Mouse (Mus musculus): ENCODE results near the gene P3h1. TPM values are rescaled to one million over a fixed set of nuclear protein-coding genes. Genes with fewer than 3 reads are reported as not detected.

Gene P3h1
- polyA plus RNA-seq, 1 experiment from 2014 or later = 15.5 TPM

DNA sequence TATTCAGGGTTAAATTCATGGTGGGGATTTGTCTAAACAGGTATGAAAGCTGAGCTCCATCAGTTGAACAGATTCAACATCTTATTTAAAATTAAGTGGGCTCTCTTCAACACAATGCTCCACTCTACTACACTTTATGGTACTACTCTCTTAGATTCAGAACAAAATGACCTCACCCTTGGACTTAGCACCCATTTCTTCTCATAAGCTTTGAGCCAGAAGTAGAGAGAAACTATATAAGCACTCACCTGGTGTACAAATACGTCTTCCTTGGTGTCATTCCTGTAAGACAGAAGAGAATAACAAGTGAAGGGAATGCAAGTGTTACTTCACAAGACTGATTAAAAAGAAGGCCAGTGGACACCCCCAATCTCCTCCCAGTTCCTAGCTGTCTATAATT is 52.1 kb downstream of the P3h1 start:
- Histone ChIP-seq H3K9me3 (ENCODE audit: control insufficient read depth, low read length) (no peaks in the 10 kb centered on the region), H3K36me3 (ENCODE audit: control insufficient read depth, insufficient read depth, low read length) (peaks cover 30% of the 10 kb centered on the region)
- ATAC-seq (ENCODE audit: low FRiP score) = no peak

DNA sequence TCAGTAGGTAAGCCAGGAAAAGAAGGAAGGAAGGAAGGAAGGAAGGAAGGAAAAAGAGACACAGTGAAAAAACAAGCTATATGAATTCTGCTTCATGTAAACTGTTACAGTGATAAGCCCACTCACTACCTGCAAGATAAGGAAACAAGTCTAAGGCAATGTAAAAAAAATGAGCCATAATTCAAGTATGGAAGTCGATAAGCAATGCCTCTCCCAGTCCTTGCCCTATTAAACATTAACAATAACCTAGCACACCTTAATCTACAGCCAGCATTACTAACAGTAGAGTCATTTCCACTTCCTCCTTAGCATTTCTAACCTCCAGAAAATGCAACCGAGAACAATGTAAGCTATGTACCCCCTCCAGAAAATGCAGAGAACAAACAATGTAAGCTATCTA is 52.6 kb downstream of the P3h1 start:
- DNase-seq (ENCODE audit: low spot score, missing footprints) = no peak
- no peaks in the 10 kb centered on the region for H3K9me3 ChIP-seq (ENCODE audit: control insufficient read depth, low read length)
- no peak for ATAC-seq (ENCODE audit: low FRiP score)
- no peak overlapping the region for H3K27ac ChIP-seq (ENCODE audit: low read depth, low read length)
- H3K4me2 ChIP-seq = no peak overlapping the region
- 88% methylated on average over 2 of the region's 2 CpGs for WGBS
- H3K36me3 ChIP-seq (ENCODE audit: control insufficient read depth, insufficient read depth, low read length) = peaks cover 30% of the 10 kb centered on the region
- H3K4me1 ChIP-seq (ENCODE audit: control insufficient read depth, insufficient read depth, low read length) = 0 out of 2 replicates have a peak, but pooled peaks cover 2% of the 10 kb centered on the region
- no peak overlapping the region for H3K9ac ChIP-seq (ENCODE audit: low read length)
- H3K27me3 ChIP-seq (ENCODE audit: control insufficient read depth, insufficient read depth, low read length) = no peaks in the 10 kb centered on the region
- no peak overlapping the region for H3K4me3 ChIP-seq (ENCODE audit: low read depth, low read length)

More for the DNA sequence above, 52.1 kb downstream of the P3h1 start:
- Histone ChIP-seq H3K27ac (ENCODE audit: low read depth, low read length) (no peak overlapping the region), H3K4me2 (no peak overlapping the region), H3K27me3 (ENCODE audit: control insufficient read depth, insufficient read depth, low read length) (no peaks in the 10 kb centered on the region), H3K9ac (ENCODE audit: low read length) (no peak overlapping the region), H3K4me1 (ENCODE audit: control insufficient read depth, insufficient read depth, low read length) (0 out of 2 replicates have a peak, but pooled peaks cover 2% of the 10 kb centered on the region), H3K4me3 (ENCODE audit: low read depth, low read length) (no peak overlapping the region)
- 88% methylated on average over 1 of the region's 1 CpGs for WGBS
- DNase-seq (ENCODE audit: low spot score, missing footprints) = no peak

DNA sequence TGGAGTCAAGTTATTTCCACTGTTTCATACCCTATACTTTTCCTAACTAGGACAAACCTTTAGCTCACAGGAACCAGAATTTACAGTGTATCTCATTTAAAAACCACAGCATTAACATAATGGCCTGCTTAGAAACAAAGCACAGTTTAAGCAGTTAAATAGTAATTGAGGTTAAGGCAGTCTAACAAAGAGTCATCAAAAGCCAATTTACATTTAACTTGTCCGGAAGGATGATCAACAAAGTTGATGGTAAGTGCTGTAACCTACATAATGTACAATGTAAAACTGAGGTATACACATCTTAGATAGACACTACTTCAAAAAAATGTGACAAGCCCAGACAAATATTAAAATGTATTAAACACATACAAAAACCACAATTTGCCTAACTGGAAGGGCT is 59.2 kb downstream of the P3h1 start:
- Histone ChIP-seq H3K27me3 (ENCODE audit: control insufficient read depth, insufficient read depth, low read length) (no peaks in the 10 kb centered on the region), H3K4me2 (peak overlapping the region; percentile 89), H3K9me3 (ENCODE audit: control insufficient read depth, low read length) (no peaks in the 10 kb centered on the region), H3K9ac (ENCODE audit: low read length) (peak overlapping the region; percentile 89; the same call in 1 of the 2 replicates), H3K27ac (ENCODE audit: low read depth, low read length) (no peak overlapping the region), H3K4me1 (ENCODE audit: control insufficient read depth, insufficient read depth, low read length) (peaks cover 15% of the 10 kb centered on the region), H3K36me3 (ENCODE audit: control insufficient read depth, insufficient read depth, low read length) (0 out of 2 replicates have a peak, but pooled peaks cover 3% of the 10 kb centered on the region), H3K4me3 (ENCODE audit: low read depth, low read length) (peak overlapping the region; percentile 94)
- DNase-seq (ENCODE audit: low spot score, missing footprints) (no peak), ATAC-seq (ENCODE audit: low FRiP score) (no peak)
- WGBS = 96% methylated on average over 1 of the region's 1 CpGs

DNA sequence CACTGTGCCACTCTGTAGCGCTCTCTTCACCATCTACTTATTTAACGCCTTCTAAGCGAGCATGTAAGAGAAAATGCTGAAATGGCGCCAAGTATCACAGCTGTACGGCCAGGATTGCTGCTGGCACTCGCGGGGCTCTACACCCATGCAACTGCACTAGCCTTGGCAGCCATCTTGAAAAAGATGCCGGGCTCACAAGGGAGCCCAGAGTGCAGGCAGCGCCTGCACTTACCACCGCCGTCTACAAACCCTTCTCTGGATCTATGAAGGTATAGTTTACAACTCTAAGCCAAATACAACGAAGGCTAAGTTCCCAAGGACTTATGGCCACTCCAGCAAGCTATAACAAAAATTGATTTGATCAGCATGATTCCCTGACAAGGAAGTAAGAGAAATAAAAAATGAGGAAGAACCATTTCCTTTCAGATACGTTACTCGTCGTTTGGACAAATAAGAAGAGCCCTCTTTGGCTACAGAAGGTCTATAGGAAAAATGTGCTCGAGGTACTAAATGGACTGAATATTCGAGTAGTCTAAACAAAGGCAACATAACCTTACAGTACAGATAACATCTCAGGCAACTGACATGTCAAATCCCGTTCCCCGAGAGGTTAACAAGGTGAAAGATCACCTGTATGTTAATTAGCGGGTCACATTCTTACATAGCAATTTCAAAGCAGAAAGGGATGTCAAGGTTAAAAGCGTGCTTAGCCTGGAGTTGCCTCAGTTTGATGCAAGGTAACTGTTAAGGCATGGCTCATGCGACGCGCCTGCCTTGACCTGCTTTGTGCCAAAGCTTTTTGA is 60.3 kb downstream of the P3h1 start:
- Histone ChIP-seq H3K9ac (ENCODE audit: low read length) (peak overlapping the region; percentile 89), H3K36me3 (ENCODE audit: control insufficient read depth, insufficient read depth, low read length) (0 out of 2 replicates have a peak, but pooled peaks cover 3% of the 10 kb centered on the region), H3K27ac (ENCODE audit: low read depth, low read length) (no peak overlapping the region), H3K27me3 (ENCODE audit: control insufficient read depth, insufficient read depth, low read length) (no peaks in the 10 kb centered on the region), H3K4me1 (ENCODE audit: control insufficient read depth, insufficient read depth, low read length) (peaks cover 13% of the 10 kb centered on the region), H3K4me3 (ENCODE audit: low read depth, low read length) (peak overlapping the region; percentile 94), H3K9me3 (ENCODE audit: control insufficient read depth, low read length) (no peaks in the 10 kb centered on the region), H3K4me2 (peak overlapping the region; percentile 89)
- ATAC-seq (ENCODE audit: low FRiP score) (no peak), DNase-seq (ENCODE audit: low spot score, missing footprints) (peak; percentile 92)
- WGBS = 3% methylated on average over 24 of the region's 24 CpGs

DNA sequence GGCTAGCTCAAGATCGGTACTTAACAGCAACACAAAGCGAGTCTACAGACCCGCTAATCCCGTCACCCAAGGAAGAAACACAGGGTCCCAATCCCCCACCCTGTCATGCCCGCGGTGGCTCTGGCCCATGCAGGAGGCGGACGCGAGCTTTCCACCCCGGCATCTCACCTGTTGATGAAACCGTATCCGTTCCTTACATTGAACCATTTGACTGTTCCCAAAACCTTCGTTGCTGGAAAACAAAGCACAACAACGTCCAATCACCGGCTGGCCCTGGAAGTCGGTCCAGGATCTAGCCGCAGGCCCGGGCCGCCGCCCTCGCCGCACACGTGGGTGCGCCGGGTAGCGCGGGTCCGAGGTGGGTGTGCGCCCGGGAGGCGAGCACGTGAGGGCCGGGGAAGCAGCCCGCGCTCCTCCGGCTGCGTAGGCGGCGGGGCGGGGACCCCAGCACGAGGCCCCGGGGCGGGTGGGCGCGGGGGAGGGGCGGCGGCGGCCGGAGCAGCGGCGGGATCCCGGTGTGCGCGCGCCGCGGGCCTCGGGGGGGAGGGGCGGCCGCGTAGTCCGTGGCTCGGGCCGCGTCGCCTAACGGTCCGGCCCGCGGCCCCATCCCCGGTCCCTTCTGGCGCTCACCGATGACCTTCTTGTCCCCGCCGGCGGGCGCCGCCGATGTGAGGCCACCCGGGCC is 61.0 kb downstream of the P3h1 start:
- H3K36me3 ChIP-seq (ENCODE audit: control insufficient read depth, insufficient read depth, low read length) = 0 out of 2 replicates have a peak, but pooled peaks cover 2% of the 10 kb centered on the region
- H3K4me1 ChIP-seq (ENCODE audit: control insufficient read depth, insufficient read depth, low read length) = peaks cover 13% of the 10 kb centered on the region
- H3K9me3 ChIP-seq (ENCODE audit: control insufficient read depth, low read length) = no peaks in the 10 kb centered on the region
- WGBS = 1% methylated on average over 69 of the region's 80 CpGs
- peak; percentile 93 for DNase-seq (ENCODE audit: low spot score, missing footprints)
- peak overlapping the region; percentile 89 for H3K4me2 ChIP-seq
- peak overlapping the region; percentile 89 for H3K9ac ChIP-seq (ENCODE audit: low read length)
- no peaks in the 10 kb centered on the region for H3K27me3 ChIP-seq (ENCODE audit: control insufficient read depth, insufficient read depth, low read length)
- H3K4me3 ChIP-seq (ENCODE audit: low read depth, low read length) = peak overlapping the region; percentile 94
- ATAC-seq (ENCODE audit: low FRiP score) = peak; percentile 58
- peak overlapping the region; percentile 84 for H3K27ac ChIP-seq (ENCODE audit: low read depth, low read length)

DNA sequence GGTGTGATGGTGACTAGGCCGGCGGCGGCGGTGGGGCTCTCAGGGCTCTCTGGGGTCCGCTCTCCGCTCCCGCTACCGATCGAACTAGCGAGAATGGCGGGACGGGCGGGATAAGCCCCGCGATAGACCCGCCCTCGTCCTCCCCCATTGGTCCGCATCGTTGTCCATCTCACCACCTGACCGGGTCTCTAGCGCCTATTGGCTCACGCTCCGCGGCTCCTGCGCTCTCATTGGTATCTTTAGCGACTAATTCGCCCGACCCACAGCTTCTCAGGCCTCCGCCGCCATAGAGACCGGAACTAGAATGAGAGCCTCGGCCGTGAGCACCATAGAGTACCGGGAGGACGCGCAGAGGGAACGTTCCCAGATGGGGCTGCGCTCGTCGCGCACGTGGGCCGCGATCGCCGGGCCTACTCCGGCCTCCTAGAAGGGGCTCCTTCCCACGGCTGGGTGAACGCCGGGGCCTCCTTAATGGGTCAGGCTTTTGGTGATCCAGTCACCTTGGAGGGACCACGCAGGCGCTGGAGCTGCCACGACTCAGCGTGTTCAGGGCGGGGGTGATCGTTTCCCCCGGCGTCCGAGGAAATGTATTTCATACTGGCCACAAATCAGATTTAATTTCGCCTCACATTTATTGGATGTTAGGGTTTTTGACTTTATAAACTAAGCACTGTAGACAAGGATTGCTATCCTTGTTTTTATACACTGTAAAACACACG is 61.9 kb downstream of the P3h1 start, which contains the start of gene Ybx1:
Ybx1 (minus strand) TSS at position 190 of the 719 bp plus-strand sequence.
- Histone ChIP-seq H3K36me3 (ENCODE audit: control insufficient read depth, insufficient read depth, low read length) (no peaks in the 10 kb centered on the region), H3K4me3 (ENCODE audit: low read depth, low read length) (peak within 1 kb of the TSS; percentile 94), H3K4me2 (peak within 1 kb of the TSS; percentile 89), H3K4me1 (ENCODE audit: control insufficient read depth, insufficient read depth, low read length) (peaks cover 13% of the 10 kb centered on the region), H3K9ac (ENCODE audit: low read length) (peak within 1 kb of the TSS; percentile 89), H3K27ac (ENCODE audit: low read depth, low read length) (peak within 1 kb of the TSS; percentile 84), H3K9me3 (ENCODE audit: control insufficient read depth, low read length) (no peaks in the 10 kb centered on the region), H3K27me3 (ENCODE audit: control insufficient read depth, insufficient read depth, low read length) (no peaks in the 10 kb centered on the region)
- peak; percentile 99 for ATAC-seq (ENCODE audit: low FRiP score)
- peak; percentile 100 for DNase-seq (ENCODE audit: low spot score, missing footprints)
- under 1% methylated on average over 61 of the region's 61 CpGs for WGBS

DNA sequence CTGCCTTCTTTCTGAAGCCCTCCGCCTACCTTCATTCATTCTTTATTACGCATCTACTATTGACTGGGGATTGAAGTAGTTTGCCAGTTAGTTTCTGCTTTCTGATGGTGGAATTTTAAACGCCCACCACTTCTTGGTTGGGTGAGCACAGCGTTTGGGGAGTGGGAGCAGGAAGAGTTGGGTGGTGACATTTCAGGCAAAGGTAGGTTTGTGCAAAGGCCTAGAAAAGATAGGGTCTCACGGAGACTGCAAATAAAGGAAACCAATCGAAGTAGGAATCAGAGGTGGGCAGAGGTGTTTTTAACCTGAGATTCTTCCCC is 62.4 kb downstream of the P3h1 start:
- ATAC-seq (ENCODE audit: low FRiP score) (no peak), DNase-seq (ENCODE audit: low spot score, missing footprints) (no peak)
- 9% methylated on average over 6 of the region's 6 CpGs for WGBS
- Histone ChIP-seq H3K27ac (ENCODE audit: low read depth, low read length) (peak overlapping the region; percentile 79), H3K9ac (ENCODE audit: low read length) (peak overlapping the region; percentile 79), H3K4me1 (ENCODE audit: control insufficient read depth, insufficient read depth, low read length) (peaks cover 13% of the 10 kb centered on the region), H3K9me3 (ENCODE audit: control insufficient read depth, low read length) (no peaks in the 10 kb centered on the region), H3K36me3 (ENCODE audit: control insufficient read depth, insufficient read depth, low read length) (no peaks in the 10 kb centered on the region), H3K27me3 (ENCODE audit: control insufficient read depth, insufficient read depth, low read length) (no peaks in the 10 kb centered on the region), H3K4me3 (ENCODE audit: low read depth, low read length) (peak overlapping the region; percentile 94), H3K4me2 (peak overlapping the region; percentile 61)

DNA sequence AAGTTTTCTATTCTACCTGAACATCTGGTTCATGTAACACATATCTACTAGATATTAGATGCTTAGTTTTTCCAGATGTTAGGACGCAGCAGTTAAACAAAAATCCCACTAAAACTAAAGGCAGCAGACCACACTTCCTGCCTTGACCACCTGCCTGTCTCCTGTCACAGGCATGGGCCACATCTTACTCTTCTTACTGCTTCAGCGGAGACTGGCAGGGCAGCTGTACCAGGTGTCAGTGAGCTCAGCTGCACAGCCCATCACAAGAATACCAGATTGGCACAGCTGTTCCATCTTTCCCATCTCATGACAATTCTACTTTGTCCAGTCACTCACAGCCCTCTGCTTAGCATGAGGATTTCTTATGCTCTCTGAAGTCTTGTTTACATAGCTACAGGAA is 64.6 kb downstream of the P3h1 start:
- no peak for DNase-seq (ENCODE audit: low spot score, missing footprints)
- H3K27ac ChIP-seq (ENCODE audit: low read depth, low read length) = no peak overlapping the region
- H3K9me3 ChIP-seq (ENCODE audit: control insufficient read depth, low read length) = no peaks in the 10 kb centered on the region
- H3K4me1 ChIP-seq (ENCODE audit: control insufficient read depth, insufficient read depth, low read length) = peaks cover 7% of the 10 kb centered on the region
- H3K9ac ChIP-seq (ENCODE audit: low read length) = no peak overlapping the region
- no peak overlapping the region for H3K4me3 ChIP-seq (ENCODE audit: low read depth, low read length)
- WGBS = 80% methylated on average over 2 of the region's 2 CpGs
- no peaks in the 10 kb centered on the region for H3K27me3 ChIP-seq (ENCODE audit: control insufficient read depth, insufficient read depth, low read length)
- no peak for ATAC-seq (ENCODE audit: low FRiP score)
- H3K36me3 ChIP-seq (ENCODE audit: control insufficient read depth, insufficient read depth, low read length) = no peaks in the 10 kb centered on the region
- no peak overlapping the region for H3K4me2 ChIP-seq

Data from midbrain, embryonic 11.5 days (tissue).